Mouse (Mus musculus): ENCODE measurements around the gene Trmt2a.

Gene Trmt2a

DNA sequence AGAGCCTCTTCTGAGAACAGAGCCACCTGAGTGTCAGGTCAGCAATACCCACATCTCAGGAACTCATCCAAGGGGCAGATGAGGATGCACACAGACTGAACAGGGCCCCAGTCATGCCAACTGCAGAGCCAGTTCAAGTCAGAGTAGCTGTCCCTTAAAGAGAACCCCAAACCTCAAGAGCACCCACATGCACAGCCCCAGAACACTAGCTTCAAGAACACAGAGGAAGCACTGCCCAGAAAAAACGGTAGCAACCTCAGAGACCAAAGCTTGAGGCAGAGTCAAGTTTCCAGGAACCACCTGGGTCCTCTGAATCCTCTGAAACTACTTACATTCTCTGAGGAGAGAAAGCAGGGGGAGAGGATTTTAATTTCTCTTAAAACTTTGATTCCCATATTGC, 15.0 kb upstream of the Trmt2a start:
- DNase-seq: no peak

GRCm38 (mm10) chr16:18233919-18234670, 14.4 kb upstream of the Trmt2a start:
- DNase-seq: no peak

- peak; percentile 50 to 71 for DNase-seq
Observed at GRCm38 (mm10) chr16:18234671-18235388, 13.6 kb upstream of the Trmt2a start, which contains the start of gene Zdhhc8. TSS of gene Zdhhc8 (minus strand) at chr16:18235136.

DNA sequence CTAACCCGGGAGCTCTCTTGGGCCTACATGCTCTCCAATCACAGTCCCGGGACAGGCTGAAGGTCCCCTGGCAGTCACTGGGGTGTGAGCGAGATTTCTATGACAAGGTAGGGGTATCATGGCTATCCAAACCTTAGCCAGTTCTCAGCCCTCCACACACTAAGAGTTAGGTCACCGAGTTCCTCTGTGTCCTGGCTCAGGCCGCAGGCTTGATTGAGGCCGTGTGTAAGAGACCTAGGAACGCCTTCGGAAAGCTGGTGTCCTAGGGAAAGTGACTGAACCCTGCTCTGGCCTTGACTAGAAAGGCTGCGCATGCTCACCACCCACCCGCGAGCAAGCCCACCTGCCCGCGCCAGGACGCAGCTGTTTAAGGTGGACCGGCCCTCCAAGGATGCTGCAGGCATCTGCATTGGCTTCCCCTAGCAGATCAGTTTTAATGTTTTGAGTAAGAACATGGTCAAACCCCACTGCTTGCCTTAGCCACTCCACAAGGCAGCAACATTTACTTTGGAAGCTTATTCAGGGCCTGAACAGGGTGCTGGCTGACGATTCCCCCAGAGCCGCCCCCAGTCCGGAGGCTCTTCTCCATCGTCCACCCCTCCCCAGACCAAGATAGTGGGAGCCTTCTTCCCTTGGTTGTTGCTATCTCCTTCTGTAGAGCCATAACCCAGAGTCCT, 13.0 kb upstream of the Trmt2a start:
- DNase-seq: peak in 1 of 2 experiments; percentile 39

- DNase-seq: no peak
Observed at GRCm38 (mm10) chr16:18236676-18237501, 11.6 kb upstream of the Trmt2a start.

GRCm38 (mm10) chr16:18241581-18241980, 6.9 kb upstream of the Trmt2a start:
- DNase-seq: no peak

- no peak for DNase-seq
Observed at GRCm38 (mm10) chr16:18247521-18248399, 719 bp upstream of the Trmt2a start.

DNA sequence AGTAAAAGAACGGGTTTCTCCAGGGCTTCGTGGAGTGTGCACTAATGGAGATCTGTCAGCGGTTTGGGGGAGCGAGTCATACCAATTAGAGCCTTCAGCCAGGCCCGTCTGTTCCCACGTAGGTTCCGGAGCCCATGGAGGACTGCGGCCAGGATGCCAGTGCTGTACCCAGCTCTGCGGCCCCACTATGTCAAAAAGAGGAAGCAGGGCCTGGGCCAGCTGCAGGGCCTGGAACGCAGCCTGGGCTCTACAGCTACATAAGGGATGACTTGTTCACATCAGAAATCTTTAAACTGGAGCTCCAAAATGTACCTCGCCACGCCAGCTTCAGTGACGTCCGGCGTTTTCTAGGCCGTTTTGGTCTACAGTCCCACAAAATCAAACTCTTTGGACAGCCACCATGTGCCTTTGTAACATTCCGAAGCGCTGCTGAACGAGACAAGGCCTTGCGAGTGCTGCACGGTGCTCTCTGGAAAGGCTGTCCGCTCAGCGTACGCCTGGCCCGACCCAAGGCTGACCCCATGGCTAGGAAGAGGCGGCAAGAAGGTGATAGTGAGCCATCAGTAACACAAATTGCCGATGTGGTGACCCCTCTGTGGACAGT, 987 bp downstream of the Trmt2a start:
- peak; percentile 50 to 62 for DNase-seq

- DNase-seq: no peak
Observed at GRCm38 (mm10) chr16:18250231-18250630, 1.8 kb downstream of the Trmt2a start.

DNA sequence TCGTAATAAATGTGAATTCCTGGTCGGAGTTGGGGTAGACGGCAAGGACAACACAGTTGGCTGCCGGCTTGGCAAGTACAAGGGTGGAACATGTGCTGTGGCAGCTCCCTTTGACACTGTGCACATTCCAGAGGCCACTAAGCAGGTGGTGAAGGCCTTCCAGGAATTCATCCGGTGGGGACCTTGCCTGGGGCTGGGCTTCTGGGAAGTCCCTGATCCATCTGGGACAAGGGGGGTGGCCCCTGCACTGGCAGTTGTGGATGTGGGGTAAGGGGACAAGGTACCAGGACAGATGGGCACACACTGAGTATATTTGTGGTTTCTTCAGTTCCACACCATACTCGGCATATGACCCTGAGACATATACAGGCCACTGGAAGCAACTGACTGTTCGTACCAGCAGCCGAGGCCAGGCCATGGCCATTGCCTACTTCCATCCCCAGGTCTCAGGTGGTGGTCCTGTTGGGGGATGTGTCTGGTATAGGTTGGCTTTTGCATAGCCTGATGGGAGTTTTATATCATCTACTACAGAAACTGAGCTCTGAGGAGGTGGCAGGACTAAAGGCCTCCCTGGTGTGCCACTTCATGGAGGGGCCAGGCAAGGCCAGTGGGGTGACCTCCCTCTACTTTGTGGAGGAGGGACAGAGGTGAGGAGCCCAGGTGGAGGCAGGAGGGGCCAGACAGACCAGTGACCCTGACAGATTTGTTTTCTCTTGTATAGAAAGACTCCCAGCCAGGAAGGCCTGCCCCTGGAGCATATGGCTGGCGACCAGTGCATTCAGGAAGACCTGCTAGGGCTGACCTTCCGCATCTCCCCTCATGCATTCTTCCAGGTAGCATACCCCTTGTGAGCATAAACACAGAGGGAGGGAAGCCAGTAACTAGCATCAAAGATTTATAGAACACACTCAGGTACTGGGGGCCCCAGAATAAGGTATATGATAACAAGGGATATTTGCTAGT, 2.6 kb downstream of the Trmt2a start:
- no peak for DNase-seq

DNA sequence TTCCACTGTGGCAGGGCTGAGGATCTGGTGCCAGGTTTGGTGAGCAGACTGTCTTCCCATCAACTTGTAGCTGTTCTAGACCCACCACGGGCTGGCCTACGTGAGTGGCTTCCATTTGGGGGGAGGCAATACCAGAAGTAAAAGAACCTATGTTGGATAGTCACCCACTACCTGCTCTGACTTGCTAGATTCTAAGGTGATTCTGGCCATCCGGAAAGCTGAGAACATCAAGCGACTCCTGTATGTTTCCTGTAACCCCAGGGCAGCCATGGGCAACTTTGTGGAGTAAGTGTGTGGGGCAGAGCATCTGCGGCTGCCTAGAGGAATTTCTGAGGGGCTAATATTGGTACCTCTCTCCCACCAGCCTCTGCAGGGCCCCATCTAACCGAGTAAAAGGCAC, 4.3 kb downstream of the Trmt2a start:
- no peak for DNase-seq

DNA sequence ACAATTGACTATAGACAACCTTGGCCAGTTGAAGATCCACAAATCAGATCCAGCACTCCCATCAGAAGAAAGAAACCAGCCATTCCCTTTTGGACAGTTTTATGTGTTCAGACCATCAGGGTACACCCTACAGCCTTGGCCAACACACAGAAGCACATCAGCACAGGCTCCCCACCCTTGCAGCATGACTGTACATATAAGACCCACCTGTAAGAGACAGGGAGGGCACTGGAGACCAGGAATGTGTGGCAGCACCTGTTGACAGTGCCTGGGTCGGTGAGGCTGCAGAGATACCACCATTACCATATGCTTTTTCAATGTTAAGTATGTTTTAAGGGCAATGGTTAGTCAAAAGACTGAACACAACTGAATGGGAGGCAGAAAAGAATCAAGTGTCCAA, 5.4 kb downstream of the Trmt2a start:
- no peak for DNase-seq

DNA sequence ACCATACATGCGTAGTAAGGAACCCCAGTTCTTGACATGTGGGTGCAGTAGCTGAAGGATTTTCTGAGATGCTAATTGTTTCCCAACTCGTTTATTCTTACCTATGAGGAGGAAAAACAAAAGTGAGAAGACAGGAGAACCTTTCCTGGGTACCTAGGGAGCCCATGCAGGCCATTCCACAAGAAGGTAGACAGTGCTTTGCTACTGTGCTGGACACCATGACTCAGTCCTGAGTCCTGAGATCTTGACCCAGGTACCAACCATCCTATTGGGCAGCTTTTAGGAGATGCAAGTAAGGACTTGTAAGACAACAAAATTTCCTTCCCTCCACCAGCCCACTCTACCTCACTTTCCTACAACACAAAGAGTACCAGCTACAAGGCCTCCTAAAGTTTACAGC, 9.7 kb downstream of the Trmt2a start, which contains the start of gene Gm49776:
Gene Gm49776, minus strand, starts transcription at position 101 of the 400 bp plus-strand sequence.
- no peak for DNase-seq

GRCm38 (mm10) chr16:18265024-18265423, 16.5 kb downstream of the Trmt2a start:
- no peak for DNase-seq

DNA sequence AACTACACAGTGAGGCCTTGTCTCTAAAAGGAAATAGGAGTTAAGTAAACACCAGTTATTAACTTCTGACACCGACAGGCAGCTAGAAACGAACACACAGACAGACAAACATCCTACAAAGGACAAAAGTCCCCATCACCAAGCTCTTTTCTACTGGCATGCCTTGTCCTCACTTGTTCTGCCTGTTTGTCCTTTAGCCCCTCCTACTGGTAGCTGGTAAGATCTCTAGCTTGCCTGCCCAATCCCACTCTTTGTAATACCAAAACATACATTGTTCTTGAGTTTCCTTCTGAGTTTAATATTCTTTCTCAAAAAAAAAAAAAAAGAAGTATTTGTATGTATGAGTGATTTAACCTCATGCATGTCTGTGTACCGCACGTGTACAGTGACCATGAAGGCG, 19.7 kb downstream of the Trmt2a start:
- DNase-seq: no peak

- DNase-seq: no peak
Observed at GRCm38 (mm10) chr16:18275166-18275565, 26.7 kb downstream of the Trmt2a start.

- DNase-seq: no peak
Observed at GRCm38 (mm10) chr16:18288166-18288565, 39.7 kb downstream of the Trmt2a start.

DNA sequence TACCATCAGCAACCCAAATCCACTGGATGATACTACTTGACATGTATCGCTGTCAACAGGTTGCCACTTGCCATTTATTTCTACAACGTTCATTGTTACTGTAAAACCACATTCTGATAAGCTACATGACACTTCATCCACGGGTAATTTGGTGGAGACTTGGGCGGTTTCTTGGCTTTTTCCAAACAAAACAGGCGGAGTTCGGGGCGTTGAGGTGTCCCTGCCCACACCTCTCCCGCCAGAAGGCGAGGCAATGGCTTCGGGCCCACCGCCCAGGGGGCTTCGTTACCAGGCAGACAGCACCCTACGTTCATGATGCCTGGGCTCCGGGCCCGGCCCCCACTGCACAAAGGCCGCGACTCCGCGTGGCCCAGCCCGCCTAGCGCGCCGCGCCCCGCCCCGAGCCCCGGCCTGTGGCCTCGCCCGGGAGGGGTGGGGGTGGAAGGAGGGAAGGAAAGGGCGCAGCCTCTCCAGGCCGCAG, 40.1 kb downstream of the Trmt2a start:
- no peak for DNase-seq

DNA sequence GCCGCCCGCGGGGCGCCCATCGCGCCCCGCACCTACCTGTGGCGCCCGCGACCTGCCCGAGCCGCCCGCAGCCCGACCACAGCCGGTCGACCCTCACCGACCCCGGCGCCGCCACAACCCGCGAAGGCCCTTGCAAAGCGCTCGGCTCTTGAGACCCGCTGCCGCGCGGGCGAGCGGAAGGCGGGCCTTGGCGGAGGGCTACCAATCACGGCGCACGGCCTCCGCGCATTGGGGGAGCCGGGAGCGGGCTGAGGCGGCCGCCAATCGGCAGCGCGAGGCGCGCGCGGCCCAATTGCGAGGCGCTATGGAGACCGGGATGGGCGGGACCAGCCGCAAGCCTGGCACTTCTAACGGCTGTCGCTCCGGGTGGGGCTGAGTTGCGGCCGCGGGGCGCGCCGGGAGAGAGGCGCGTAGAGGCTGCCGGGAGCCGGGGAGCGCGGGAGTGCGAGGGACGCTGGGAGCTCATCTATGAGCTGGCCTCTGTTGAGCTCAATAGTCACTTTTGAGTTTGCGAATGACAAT, 40.6 kb downstream of the Trmt2a start, which contains the start of gene Dgcr8:
Gene Dgcr8, minus strand, starts transcription at position 180 of the 522 bp plus-strand sequence.
- DNase-seq: peak; percentile 95 to 97

Measured in spleen, adult 18-20 months (tissue).